Mouse (Mus musculus) liver, embryonic 14.5 days (tissue): ENCODE results near the gene Col4a2. TPM values are rescaled to one million over a fixed set of nuclear protein-coding genes. Genes with fewer than 3 reads are reported as not detected.

ENCODE experiments used
- ATAC-seq: fragments of 200-750 bp; cut with Nextera tagmentation; 2 replicates; pipeline ENCODE4 v1.8.0; 2017; ENCODE audit warnings: moderate number of reproducible peaks, mild to moderate bottlenecking, moderate library complexity; ENCODE audit not compliant: insufficient read depth
- DNase-seq, 3 experiments: peaks; one replicate each; pipeline ENCODE4 v3.0.0-alpha.2; 2012 to 2013; ENCODE audit warnings: low read depth in 3 of 3, low spot score in 3 of 3
- H3K27ac ChIP-seq: fragments of 300-500 bp; sonication (generic); 2 replicates; pipeline ENCODE4 v1.5.1; 2014; ENCODE audit warnings: moderate library complexity, mild to moderate bottlenecking, control low read depth, inconsistent platforms
- H3K27me3 ChIP-seq: fragments of 300-500 bp; sonication (generic); 2 replicates; pipeline ENCODE4 v1.6.1; 2014; ENCODE audit warnings: mild to moderate bottlenecking, low read length, moderate library complexity; ENCODE audit not compliant: control insufficient read depth, insufficient read depth
- H3K36me3 ChIP-seq: fragments of 300-500 bp; sonication (generic); replicated peaks from 2 replicates; pipeline ENCODE4 v1.6.1; 2014; ENCODE audit warnings: low read depth; ENCODE audit not compliant: control insufficient read depth, insufficient read depth
- H3K4me1 ChIP-seq, 2 experiments: fragments of 200-500 bp in 1 of 2; fragments of 300-500 bp in 1 of 2; sonication (generic) in 1 of 2; replicated peaks; 2 replicates each; pipeline ENCODE4 v1.6.1; 2012 to 2014; ENCODE audit warnings: antibody characterized with exemption in 1 of 2, inconsistent platforms in 1 of 2, low read length in 1 of 2; ENCODE audit not compliant: control insufficient read depth in 2 of 2, insufficient read depth in 2 of 2
- H3K4me2 ChIP-seq: fragments of 300-500 bp; sonication (generic); 2 replicates; pipeline ENCODE4 v1.6.1; 2014; ENCODE audit warnings: low read depth, mild to moderate bottlenecking, control low read depth, moderate library complexity
- H3K4me3 ChIP-seq, 2 experiments: fragments of 200-500 bp in 1 of 2; fragments of 300-500 bp in 1 of 2; sonication (generic) in 1 of 2; 2 replicates each; pipeline ENCODE4 v1.5.1; 2012 to 2014; ENCODE audit warnings: low read depth in 2 of 2, low read length in 2 of 2, mild to moderate bottlenecking in 2 of 2, control low read depth in 1 of 2, inconsistent platforms in 1 of 2, moderate library complexity in 1 of 2; ENCODE audit not compliant: insufficient read depth in 1 of 2
- H3K9ac ChIP-seq: fragments of 300-500 bp; sonication (generic); replicated peaks from 2 replicates; pipeline ENCODE4 v1.6.1; 2014; ENCODE audit warnings: mild to moderate bottlenecking, control low read depth, moderate library complexity
- H3K9me3 ChIP-seq: fragments of 300-500 bp; sonication (generic); 2 replicates; pipeline ENCODE4 v1.6.1; 2016; ENCODE audit warnings: low read length, mixed read lengths; ENCODE audit not compliant: control insufficient read depth
- CTCF ChIP-seq: IDR thresholded peaks from 2 replicates; pipeline ENCODE4 v1.5.1; 2016; ENCODE audit warnings: antibody characterized with exemption, low read depth, control low read depth
- EP300 ChIP-seq: IDR thresholded peaks from 2 replicates; pipeline ENCODE4 v1.6.1; 2016; ENCODE audit warnings: antibody characterized with exemption, low read depth
- WGBS: fragments of 180-500 bp; shearing (Covaris S2); extraction: QIAGEN DNeasy Blood & Tissue Kit; methylation state at CpG from one replicate; pipeline ENCODE4 v1.1.7; 2014; ENCODE audit not compliant: insufficient replicate concordance; 5-methylcytosine and 5-hydroxymethylcytosine counted together
- polyA plus RNA-seq, 2 experiments: library from polyadenylated mRNA; depleted of rRNA in 1 of 2; stranded (reverse) in 1 of 2; unstranded in 1 of 2; fragments of >200 nt; fragmentation: Nextera tagmentation in 1 of 2; extraction: Ambion mirVana in 1 of 2; gene quantifications; 2 replicates each; pipeline versions ENCODE4 v1.2.1 to v1.2.3; 2012 to 2014

Gene Col4a2
- polyA plus RNA-seq, 2 experiments = 4.7 to 4.9 TPM

- DNase-seq (no peak), ATAC-seq (no peak)
- H3K4me3 ChIP-seq = no peak overlapping the region
- H3K36me3 ChIP-seq = no peaks in the 10 kb centered on the region
- H3K4me2 ChIP-seq = no peak overlapping the region
- H3K4me1 ChIP-seq = peaks cover 0 to 13% of the 10 kb centered on the region in 2 experiments; a peak in 2 of 4 replicates
- 63% methylated on average over 1 of the region's 1 CpGs for WGBS
- H3K27me3 ChIP-seq = no peaks in the 10 kb centered on the region
- H3K27ac ChIP-seq = no peak overlapping the region
- TF ChIP-seq CTCF = no peak
- no peak for TF ChIP-seq EP300
- H3K9me3 ChIP-seq = no peaks in the 10 kb centered on the region
- H3K9ac ChIP-seq = no peak overlapping the region
These were observed 11.1 kb downstream of the Col4a2 start for GRCm38 (mm10) chr8:11323681-11324080.

- H3K27ac ChIP-seq = no peak overlapping the region
- no peaks in the 10 kb centered on the region for H3K36me3 ChIP-seq
- ATAC-seq = no peak
- no peak for TF ChIP-seq EP300
- no peak for TF ChIP-seq CTCF
- no peaks in the 10 kb centered on the region for H3K27me3 ChIP-seq
- no peak overlapping the region for H3K4me2 ChIP-seq
- H3K4me3 ChIP-seq = no peak overlapping the region
- no peak for DNase-seq
- no peaks in the 10 kb centered on the region for H3K9me3 ChIP-seq
- H3K4me1 ChIP-seq = peaks cover 0 to 13% of the 10 kb centered on the region in 2 experiments; a peak in 2 of 4 replicates
- H3K9ac ChIP-seq = no peak overlapping the region
- 48% methylated on average over 6 of the region's 6 CpGs for WGBS
These were observed 12.3 kb downstream of the Col4a2 start for GRCm38 (mm10) chr8:11324801-11325395.

- peaks cover 0 to 11% of the 10 kb centered on the region in 2 experiments; a peak in 2 of 4 replicates for H3K4me1 ChIP-seq
- DNase-seq (no peak), ATAC-seq (no peak)
- no peak overlapping the region for H3K4me2 ChIP-seq
- no peak overlapping the region for H3K27ac ChIP-seq
- H3K9ac ChIP-seq = no peak overlapping the region
- 30% methylated on average over 4 of the region's 4 CpGs for WGBS
- H3K4me3 ChIP-seq = no peak overlapping the region
- H3K27me3 ChIP-seq = no peaks in the 10 kb centered on the region
- no peak for TF ChIP-seq EP300
- TF ChIP-seq CTCF = no peak
- no peaks in the 10 kb centered on the region for H3K9me3 ChIP-seq
- H3K36me3 ChIP-seq = no peaks in the 10 kb centered on the region
These were observed 14.7 kb downstream of the Col4a2 start for GRCm38 (mm10) chr8:11327298-11327697.

GRCm38 (mm10) chr8:11327722-11328417 lies 15.3 kb downstream of the Col4a2 start:
- no peak for ATAC-seq
- Histone ChIP-seq H3K4me3 (no peak overlapping the region), H3K36me3 (no peaks in the 10 kb centered on the region), H3K9ac (no peak overlapping the region), H3K27ac (no peak overlapping the region), H3K4me1 (peaks cover 0 to 10% of the 10 kb centered on the region in 2 experiments; a peak in 2 of 4 replicates), H3K9me3 (no peaks in the 10 kb centered on the region), H3K27me3 (no peaks in the 10 kb centered on the region), H3K4me2 (no peak overlapping the region)
- DNase-seq = no peak
- TF ChIP-seq EP300 (no peak), CTCF (no peak)
- 49% methylated on average over 5 of the region's 5 CpGs for WGBS

GRCm38 (mm10) chr8:11331561-11331960 lies 19.0 kb downstream of the Col4a2 start:
- no peak for DNase-seq
- no peaks in the 10 kb centered on the region; a peak in 1 of 4 replicates for H3K4me1 ChIP-seq
- no peak overlapping the region for H3K4me3 ChIP-seq

More at GRCm38 (mm10) chr8:11331561-11331960, 19.0 kb downstream of the Col4a2 start:
- H3K27ac ChIP-seq = no peak overlapping the region
- ATAC-seq = no peak
- H3K9ac ChIP-seq = no peak overlapping the region
- no peaks in the 10 kb centered on the region for H3K27me3 ChIP-seq
- H3K9me3 ChIP-seq = no peaks in the 10 kb centered on the region
- 44% methylated on average over 4 of the region's 4 CpGs for WGBS
- TF ChIP-seq EP300 = no peak
- no peak overlapping the region for H3K4me2 ChIP-seq
- no peaks in the 10 kb centered on the region for H3K36me3 ChIP-seq
